Comparison of ENCODE assay signal across 8 mouse cellular contexts in the genomic region with DNA sequence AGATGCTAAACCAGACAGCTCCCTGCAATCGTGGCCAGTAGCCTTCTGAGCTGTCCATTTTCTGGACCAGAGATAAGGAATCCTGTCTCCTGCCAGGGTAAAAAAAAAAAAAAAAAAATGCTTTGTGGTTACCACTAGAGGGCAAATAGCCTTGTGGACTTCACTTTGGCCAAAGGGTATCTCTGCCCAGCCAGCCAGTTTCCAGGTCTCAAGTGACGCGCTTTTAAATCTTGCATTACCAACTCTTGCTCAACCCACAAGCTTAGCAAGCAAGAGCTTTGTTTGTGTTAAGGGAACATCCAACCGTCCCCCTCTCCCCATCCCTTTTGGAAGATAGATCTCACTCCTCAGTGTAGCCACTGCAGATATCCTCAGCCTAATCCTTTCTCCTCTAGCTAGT. TPM values are rescaled to one million over a fixed set of nuclear protein-coding genes. Genes with fewer than 3 reads are reported as not detected.
DNase-seq lines count a peak whose midpoint lies in the region; ATAC-seq lines count a peak whose summit lies in the region.

No protein-coding gene starts in this region.

- no peaks in the 10 kb centered on the region for H3K9me3 ChIP-seq in heart, embryonic 13.5 days
- H3K9me3 ChIP-seq in heart, embryonic 10.5 days: no peaks in the 10 kb centered on the region
- no peaks in the 10 kb centered on the region for H3K9me3 ChIP-seq in embryonic facial prominence, embryonic 14.5 days (ENCODE audit: control insufficient read depth, low read length)
- no peaks in the 10 kb centered on the region for H3K9me3 ChIP-seq in limb, embryonic 10.5 days (replicated peaks)

- 8% methylated on average over 4 of the region's 4 CpGs for WGBS in heart, embryonic 13.5 days
- 6% methylated on average over 4 of the region's 4 CpGs for WGBS in heart, embryonic 10.5 days
- WGBS in embryonic facial prominence, embryonic 14.5 days: 13% methylated on average over 4 of the region's 4 CpGs
- WGBS in limb, embryonic 10.5 days: 15% methylated on average over 4 of the region's 4 CpGs

- no peak overlapping the region for H3K4me3 ChIP-seq in heart, embryonic 13.5 days
- no peak overlapping the region for H3K4me3 ChIP-seq in heart, embryonic 10.5 days
- no peak overlapping the region for H3K4me3 ChIP-seq in embryonic facial prominence, embryonic 14.5 days (ENCODE audit: low read depth, low read length)
- no peak overlapping the region for H3K4me3 ChIP-seq in limb, embryonic 10.5 days

- no peak overlapping the region for H3K9ac ChIP-seq in heart, embryonic 13.5 days
- H3K9ac ChIP-seq in embryonic facial prominence, embryonic 14.5 days (ENCODE audit: low read depth, low read length): no peak overlapping the region

- no peak for ATAC-seq in heart, embryonic 13.5 days (ENCODE audit: extremely low read depth, insufficient number of reproducible peaks, low FRiP score, low TSS enrichment)
- ATAC-seq in embryonic facial prominence, embryonic 14.5 days (ENCODE audit: low read depth): no peak
- no peak for ATAC-seq in megakaryocyte-erythroid progenitor cell, adult 5-6 weeks (replicated peaks; ENCODE audit: low FRiP score, low TSS enrichment, poor library complexity, severe bottlenecking)

- H3K27me3 ChIP-seq in heart, embryonic 13.5 days (replicated peaks): no peaks in the 10 kb centered on the region
- no peaks in the 10 kb centered on the region for H3K27me3 ChIP-seq in heart, embryonic 10.5 days (ENCODE audit: insufficient read depth, poor library complexity, severe bottlenecking)
- no peaks in the 10 kb centered on the region for H3K27me3 ChIP-seq in embryonic facial prominence, embryonic 14.5 days (replicated peaks; ENCODE audit: control insufficient read depth, insufficient read depth, low read length)
- no peaks in the 10 kb centered on the region for H3K27me3 ChIP-seq in limb, embryonic 10.5 days (ENCODE audit: low read depth, poor library complexity, severe bottlenecking)

- H3K27ac ChIP-seq in heart, embryonic 13.5 days (replicated peaks): no peak overlapping the region
- no peak overlapping the region for H3K27ac ChIP-seq in heart, embryonic 10.5 days
- no peak overlapping the region for H3K27ac ChIP-seq in embryonic facial prominence, embryonic 14.5 days (replicated peaks; ENCODE audit: low read depth, low read length)
- H3K27ac ChIP-seq in limb, embryonic 10.5 days: no peak overlapping the region

- DNase-seq in heart, embryonic 10.5 days (ENCODE audit: low spot score): no peak
- peak; percentile 63 for DNase-seq in MN1 (ENCODE audit: low spot score)
- DNase-seq in embryonic facial prominence, embryonic 14.5 days (ENCODE audit: low spot score): peak; percentile 31
- DNase-seq in limb, embryonic 10.5 days (ENCODE audit: low spot score): peak; percentile 27
- DNase-seq in urinary bladder, postnatal 25 days (ENCODE audit: low spot score): peak; percentile 18
- no peak for DNase-seq in testis, postnatal 10 days (ENCODE audit: low spot score)

- H3K36me3 ChIP-seq in heart, embryonic 13.5 days: no peaks in the 10 kb centered on the region
- no peaks in the 10 kb centered on the region for H3K36me3 ChIP-seq in heart, embryonic 10.5 days
- H3K36me3 ChIP-seq in embryonic facial prominence, embryonic 14.5 days (ENCODE audit: control insufficient read depth, insufficient read depth, low read length): no peaks in the 10 kb centered on the region
- H3K36me3 ChIP-seq in limb, embryonic 10.5 days: no peaks in the 10 kb centered on the region

- peaks cover 3% of the 10 kb centered on the region; the same call in 1 of the 2 replicates for H3K4me1 ChIP-seq in heart, embryonic 13.5 days
- peaks cover 8% of the 10 kb centered on the region; the same call in 1 of the 2 replicates for H3K4me1 ChIP-seq in heart, embryonic 10.5 days
- 0 out of 2 replicates have a peak, but pooled peaks cover 5% of the 10 kb centered on the region for H3K4me1 ChIP-seq in embryonic facial prominence, embryonic 14.5 days (ENCODE audit: control insufficient read depth, insufficient read depth, low read length)
- 0 out of 2 replicates have a peak, but pooled peaks cover 3% of the 10 kb centered on the region for H3K4me1 ChIP-seq in limb, embryonic 10.5 days

- H3K4me2 ChIP-seq in heart, embryonic 13.5 days: 0 out of 2 replicates have a peak overlapping the region, but pooled peaks have one; percentile 1
- H3K4me2 ChIP-seq in embryonic facial prominence, embryonic 14.5 days (ENCODE audit: low read depth, low read length): no peak overlapping the region

RNA-seq across cellular contexts. Expression of gene Id4, which starts 23.5 kb away (rescaled TPM):
- polyA plus RNA-seq in heart, embryonic 13.5 days (2015; fragmentation: Nextera tagmentation; extraction: Ambion mirVana): 2.5 and 2.6 TPM in 2 replicates
- polyA plus RNA-seq in heart, embryonic 10.5 days (2016; fragmentation: Nextera tagmentation; extraction: Ambion mirVana): 2.7 and 6.6 TPM in 2 replicates
- 11.8 and 13.0 TPM in 2 replicates for polyA plus RNA-seq in embryonic facial prominence, embryonic 14.5 days (2014; fragmentation: Nextera tagmentation; extraction: Ambion mirVana)
- 1.3 and 2.9 TPM in 2 replicates for polyA plus RNA-seq in limb, embryonic 10.5 days (2016; fragmentation: Nextera tagmentation; extraction: Ambion mirVana)
- total RNA-seq in megakaryocyte-erythroid progenitor cell, adult 5-6 weeks (2014; fragmentation: Nextera tagmentation): not detected in 2 replicates
- total RNA-seq in megakaryocyte-erythroid progenitor cell, adult 5-6 weeks (2017): 0.85 TPM in 1 of 2 replicates, not detected in the other

Comparison
In these comparisons a context has a peak if more than half of its experiments do, and no peak if none do; other contexts are left out.
1. DNase-seq: peak in MN1 (single experiment), embryonic facial prominence, embryonic 14.5 days (single experiment), limb, embryonic 10.5 days (single experiment) and urinary bladder, postnatal 25 days (single experiment); none in heart, embryonic 10.5 days (single experiment) and testis, postnatal 10 days (single experiment).